Mouse (Mus musculus) E14TG2a.4 (cell line): ENCODE results near the gene Lmo7.

Source experiments
- H3K27me3 ChIP-seq: 2 replicates; pipeline ENCODE4 v1.6.1; 2014; ENCODE audit warnings: low read length, control low read depth; ENCODE audit not compliant: insufficient read depth
- H3K36me3 ChIP-seq: 2 replicates; pipeline ENCODE4 v1.6.1; 2014; ENCODE audit warnings: low read length, control low read depth; ENCODE audit not compliant: insufficient read depth
- H3K4me1 ChIP-seq: replicated peaks from 2 replicates; pipeline ENCODE4 v1.6.1; 2014; ENCODE audit warnings: low read depth, low read length, control low read depth
- H3K4me3 ChIP-seq: replicated peaks from 2 replicates; pipeline ENCODE4 v1.5.1; 2014; ENCODE audit warnings: mild to moderate bottlenecking, low read length
- H3K9me3 ChIP-seq: 2 replicates; pipeline ENCODE4 v1.6.1; 2014; ENCODE audit warnings: low read length, control low read depth
- CTCF ChIP-seq: conservative IDR thresholded peaks from 2 replicates; pipeline ENCODE4 v1.5.1; 2014; ENCODE audit warnings: low read length
- NANOG ChIP-seq: IDR thresholded peaks from 2 replicates; pipeline ENCODE4 v1.6.1; 2014; ENCODE audit warnings: borderline replicate concordance, low read length, mixed read lengths
- POU5F1 ChIP-seq: IDR thresholded peaks from 2 replicates; pipeline ENCODE4 v1.6.1; 2014; ENCODE audit warnings: low read length, borderline replicate concordance

The Lmo7 gene

GRCm38 (mm10) chr14:101737501-101737900 is 7.7 kb downstream of the Lmo7 start:
- Histone ChIP-seq H3K36me3 (no peaks in the 10 kb centered on the region), H3K4me1 (peaks cover 21% of the 10 kb centered on the region), H3K4me3 (no peak overlapping the region), H3K9me3 (no peaks in the 10 kb centered on the region), H3K27me3 (no peaks in the 10 kb centered on the region)
- TF ChIP-seq CTCF (no peak), NANOG (no peak), POU5F1 (no peak)

GRCm38 (mm10) chr14:101746635-101747034 is 16.9 kb downstream of the Lmo7 start:
- TF ChIP-seq POU5F1: no peak
- TF ChIP-seq NANOG: no peak
- no peak for TF ChIP-seq CTCF
- 0 out of 2 replicates have a peak, but pooled peaks cover 3% of the 10 kb centered on the region for H3K4me1 ChIP-seq
- no peak overlapping the region for H3K4me3 ChIP-seq
- H3K36me3 ChIP-seq: no peaks in the 10 kb centered on the region
- no peaks in the 10 kb centered on the region for H3K9me3 ChIP-seq
- H3K27me3 ChIP-seq: no peaks in the 10 kb centered on the region

- Histone ChIP-seq H3K4me1 (no peaks in the 10 kb centered on the region), H3K27me3 (no peaks in the 10 kb centered on the region), H3K36me3 (no peaks in the 10 kb centered on the region), H3K4me3 (no peak overlapping the region), H3K9me3 (no peaks in the 10 kb centered on the region)
- TF ChIP-seq NANOG (no peak), CTCF (no peak), POU5F1 (no peak)
Observed at GRCm38 (mm10) chr14:101747811-101748210, 18.1 kb downstream of the Lmo7 start.

- Histone ChIP-seq H3K9me3 (no peaks in the 10 kb centered on the region), H3K27me3 (no peaks in the 10 kb centered on the region), H3K4me1 (no peaks in the 10 kb centered on the region), H3K4me3 (no peak overlapping the region), H3K36me3 (no peaks in the 10 kb centered on the region)
- no peak for TF ChIP-seq CTCF
- TF ChIP-seq NANOG: no peak
- TF ChIP-seq POU5F1: no peak
Observed at GRCm38 (mm10) chr14:101748436-101748835, 18.7 kb downstream of the Lmo7 start.

GRCm38 (mm10) chr14:101750910-101751309 is 21.2 kb downstream of the Lmo7 start:
- no peaks in the 10 kb centered on the region for H3K27me3 ChIP-seq
- no peaks in the 10 kb centered on the region for H3K36me3 ChIP-seq
- no peak for TF ChIP-seq POU5F1
- TF ChIP-seq CTCF: no peak
- no peak for TF ChIP-seq NANOG
- H3K4me1 ChIP-seq: no peaks in the 10 kb centered on the region; the same call in 1 of the 2 replicates
- no peaks in the 10 kb centered on the region for H3K9me3 ChIP-seq
- no peak overlapping the region for H3K4me3 ChIP-seq

- TF ChIP-seq CTCF (no peak), POU5F1 (no peak), NANOG (no peak)
Observed at GRCm38 (mm10) chr14:101755425-101755824, 25.7 kb downstream of the Lmo7 start.

GRCm38 (mm10) chr14:101762267-101762666 is 32.5 kb downstream of the Lmo7 start:
- no peak overlapping the region for H3K4me3 ChIP-seq
- no peaks in the 10 kb centered on the region for H3K36me3 ChIP-seq
- no peaks in the 10 kb centered on the region for H3K9me3 ChIP-seq
- TF ChIP-seq POU5F1 (no peak), CTCF (peak; percentile 12), NANOG (no peak)
- peaks cover 10% of the 10 kb centered on the region; the same call in 1 of the 2 replicates for H3K4me1 ChIP-seq
- no peaks in the 10 kb centered on the region for H3K27me3 ChIP-seq

More at GRCm38 (mm10) chr14:101755425-101755824, 25.7 kb downstream of the Lmo7 start:
- Histone ChIP-seq H3K4me3 (no peak overlapping the region), H3K9me3 (no peaks in the 10 kb centered on the region), H3K27me3 (no peaks in the 10 kb centered on the region), H3K4me1 (peaks cover 10% of the 10 kb centered on the region), H3K36me3 (no peaks in the 10 kb centered on the region)

- Histone ChIP-seq H3K9me3 (no peaks in the 10 kb centered on the region), H3K36me3 (no peaks in the 10 kb centered on the region), H3K27me3 (no peaks in the 10 kb centered on the region), H3K4me1 (peaks cover 19% of the 10 kb centered on the region), H3K4me3 (no peak overlapping the region)
- TF ChIP-seq CTCF: no peak
Observed at GRCm38 (mm10) chr14:101763762-101764295, 34.1 kb downstream of the Lmo7 start.

GRCm38 (mm10) chr14:101771336-101771735 is 41.6 kb downstream of the Lmo7 start:
- Histone ChIP-seq H3K36me3 (no peaks in the 10 kb centered on the region), H3K4me3 (no peak overlapping the region), H3K9me3 (no peaks in the 10 kb centered on the region), H3K27me3 (no peaks in the 10 kb centered on the region), H3K4me1 (peaks cover 29% of the 10 kb centered on the region)
- TF ChIP-seq POU5F1 (no peak), CTCF (no peak), NANOG (no peak)
